Mouse (Mus musculus): ENCODE measurements around the gene Hdac4. TPM values are rescaled to one million over a fixed set of nuclear protein-coding genes. Genes with fewer than 3 reads are reported as not detected.
A peak's percentile ranks its signal among the peaks of the same experiment; 100 is the strongest.

Gene Hdac4
- polyA plus RNA-seq, 1 experiment from 2014 or later, result 10.1 TPM

DNA sequence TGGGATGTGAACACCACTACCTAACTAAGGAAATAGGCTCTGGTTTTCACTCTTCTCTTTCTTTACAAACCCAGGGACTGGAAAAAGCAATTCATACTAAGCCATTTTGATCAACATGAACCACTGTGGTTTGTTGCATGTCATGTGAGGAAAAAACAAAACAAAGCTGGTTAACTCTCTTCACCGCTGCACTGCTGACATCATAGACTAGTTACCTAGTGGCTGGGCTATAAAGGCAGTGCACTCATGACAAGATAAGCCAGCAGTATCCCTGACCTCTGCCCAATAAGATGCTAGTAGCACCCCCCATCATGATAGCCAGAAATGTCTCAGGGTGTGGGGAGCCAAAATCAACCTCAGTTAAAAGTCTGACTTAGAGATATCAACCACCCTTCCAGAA is 47.0 kb downstream of the Hdac4 start:
- Histone ChIP-seq H3K4me1 (replicated peaks) (peaks cover 28% of the 10 kb centered on the region), H3K9me3 (replicated peaks) (no peaks in the 10 kb centered on the region), H3K4me2 (no peak overlapping the region), H3K27me3 (replicated peaks) (no peaks in the 10 kb centered on the region), H3K4me3 (no peak overlapping the region), H3K36me3 (0 out of 2 replicates have a peak, but pooled peaks cover 13% of the 10 kb centered on the region), H3K27ac (ENCODE audit: poor library complexity, severe bottlenecking) (no peak overlapping the region), H3K9ac (no peak overlapping the region)
- WGBS, result 82% methylated on average over 1 of the region's 1 CpGs
- no peak for ATAC-seq (ENCODE audit: insufficient number of reproducible peaks, low FRiP score)

DNA sequence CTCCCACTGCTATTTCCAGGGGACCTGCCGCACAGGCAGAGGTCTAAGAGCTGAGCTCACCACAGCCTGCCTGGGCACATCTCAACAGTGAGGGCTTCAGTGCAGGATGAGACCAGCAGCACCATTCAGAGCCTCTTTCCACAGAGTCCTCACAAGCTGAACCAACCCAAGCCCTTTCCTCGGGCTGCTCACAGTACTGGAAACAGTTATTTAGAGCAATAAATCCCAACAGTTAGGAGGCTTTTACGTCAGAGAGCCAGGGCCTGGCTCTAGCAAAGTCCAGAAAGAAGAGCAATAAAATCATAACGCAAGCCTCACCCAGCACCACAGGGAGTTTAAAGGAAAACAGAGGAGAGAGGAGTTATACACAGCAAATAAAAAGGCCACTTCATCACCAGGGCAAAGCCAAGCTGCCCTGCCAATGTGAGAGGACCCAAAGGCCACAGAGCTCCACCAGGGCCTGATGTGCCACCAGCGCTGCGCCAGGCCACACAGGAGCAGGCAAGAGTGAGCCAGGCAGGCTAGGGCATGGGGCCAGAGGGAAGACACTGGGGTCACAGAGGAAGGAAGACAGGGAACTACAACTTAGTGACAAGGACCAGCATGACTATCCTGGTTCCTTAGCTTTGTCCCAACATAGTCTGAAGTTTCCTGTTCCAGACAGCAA is 50.5 kb downstream of the Hdac4 start:
- H3K36me3 ChIP-seq, result 0 out of 2 replicates have a peak, but pooled peaks cover 13% of the 10 kb centered on the region
- no peaks in the 10 kb centered on the region for H3K9me3 ChIP-seq (replicated peaks)
- H3K4me2 ChIP-seq, result no peak overlapping the region
- no peak overlapping the region for H3K9ac ChIP-seq
- H3K4me3 ChIP-seq, result no peak overlapping the region
- no peaks in the 10 kb centered on the region for H3K27me3 ChIP-seq (replicated peaks)
- no peak for ATAC-seq (ENCODE audit: insufficient number of reproducible peaks, low FRiP score)
- H3K4me1 ChIP-seq (replicated peaks), result peaks cover 40% of the 10 kb centered on the region
- H3K27ac ChIP-seq (ENCODE audit: poor library complexity, severe bottlenecking), result no peak overlapping the region
- WGBS, result 77% methylated on average over 6 of the region's 6 CpGs

DNA sequence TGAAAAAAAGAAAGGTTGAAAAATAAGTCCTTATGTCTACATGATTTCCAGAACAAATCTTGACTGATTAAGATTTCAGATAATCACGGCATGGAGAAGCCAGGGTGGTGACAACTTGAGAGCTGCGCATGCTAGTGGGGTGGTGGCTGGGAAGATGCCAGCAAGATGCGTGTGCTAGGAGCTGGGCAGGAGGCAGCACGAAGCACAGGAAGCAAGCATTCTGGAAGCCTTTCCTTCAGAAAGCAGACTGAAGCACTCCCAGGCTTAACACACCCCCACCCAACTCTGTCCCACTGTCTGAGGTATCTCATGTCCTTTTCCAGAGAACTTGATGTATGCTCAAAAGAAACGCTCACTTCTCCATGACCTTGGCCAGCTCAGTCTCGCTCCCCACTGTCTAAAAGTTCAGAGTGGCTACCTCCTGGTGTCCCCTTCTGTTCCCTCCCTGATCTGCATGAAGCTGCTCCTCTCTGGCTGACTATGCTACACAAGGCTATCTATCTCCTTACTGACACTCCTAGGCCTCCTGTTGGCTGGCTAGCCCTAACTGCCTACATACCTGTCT is 52.1 kb downstream of the Hdac4 start:
- no peaks in the 10 kb centered on the region for H3K27me3 ChIP-seq (replicated peaks)
- peaks cover 35% of the 10 kb centered on the region for H3K4me1 ChIP-seq (replicated peaks)
- H3K36me3 ChIP-seq, result 0 out of 2 replicates have a peak, but pooled peaks cover 13% of the 10 kb centered on the region
- no peak overlapping the region for H3K27ac ChIP-seq (ENCODE audit: poor library complexity, severe bottlenecking)
- no peak for ATAC-seq (ENCODE audit: insufficient number of reproducible peaks, low FRiP score)
- H3K9ac ChIP-seq, result no peak overlapping the region
- no peak overlapping the region for H3K4me2 ChIP-seq
- 56% methylated on average over 6 of the region's 6 CpGs for WGBS
- no peak overlapping the region for H3K4me3 ChIP-seq
- no peaks in the 10 kb centered on the region for H3K9me3 ChIP-seq (replicated peaks)

DNA sequence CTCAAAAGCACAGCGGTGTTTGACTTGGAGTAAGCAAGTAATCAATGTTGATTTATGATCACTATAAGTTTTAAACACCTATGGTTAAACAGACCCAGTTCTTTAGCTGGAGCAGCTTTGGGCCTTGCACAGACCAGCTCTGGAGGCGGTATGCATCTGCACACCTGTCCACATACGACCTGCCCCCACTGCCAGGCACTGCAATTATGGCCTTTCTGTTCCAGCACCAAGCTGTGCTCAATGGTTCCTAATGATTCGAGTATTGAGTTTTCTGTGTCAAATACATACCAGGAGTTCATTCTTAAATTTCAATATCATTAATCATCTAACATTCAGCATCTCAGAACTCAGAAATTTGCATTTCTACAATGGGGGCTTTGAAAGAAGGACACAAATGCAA is 52.7 kb downstream of the Hdac4 start:
- H3K27me3 ChIP-seq (replicated peaks), result no peaks in the 10 kb centered on the region
- no peak overlapping the region for H3K4me3 ChIP-seq
- H3K4me1 ChIP-seq (replicated peaks), result peaks cover 40% of the 10 kb centered on the region
- 85% methylated on average over 4 of the region's 4 CpGs for WGBS
- ATAC-seq (ENCODE audit: insufficient number of reproducible peaks, low FRiP score), result no peak
- H3K4me2 ChIP-seq, result no peak overlapping the region
- 0 out of 2 replicates have a peak, but pooled peaks cover 11% of the 10 kb centered on the region for H3K36me3 ChIP-seq
- no peaks in the 10 kb centered on the region for H3K9me3 ChIP-seq (replicated peaks)
- H3K27ac ChIP-seq (ENCODE audit: poor library complexity, severe bottlenecking), result no peak overlapping the region
- H3K9ac ChIP-seq, result no peak overlapping the region

DNA sequence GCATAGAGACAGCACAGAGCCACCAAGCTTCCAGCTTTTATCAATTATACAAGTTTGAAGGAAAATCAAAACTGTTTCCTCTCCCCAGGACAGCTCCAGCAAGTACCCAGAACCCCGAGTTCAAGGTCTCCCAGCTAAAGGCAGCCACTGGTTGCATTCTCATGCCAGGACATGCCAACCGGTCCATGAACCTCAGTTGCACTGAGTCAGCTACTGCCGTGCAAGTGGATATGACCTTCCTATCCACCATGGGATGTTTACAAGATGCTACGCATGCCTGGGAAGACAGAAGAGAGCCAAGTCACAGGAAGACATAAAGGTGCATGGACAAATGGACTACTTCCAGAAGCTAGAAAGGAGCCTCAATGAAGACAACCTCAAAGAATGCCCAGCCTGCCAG is 56.5 kb downstream of the Hdac4 start:
- Histone ChIP-seq H3K4me3 (no peak overlapping the region), H3K4me1 (replicated peaks) (peaks cover 47% of the 10 kb centered on the region), H3K9me3 (replicated peaks) (no peaks in the 10 kb centered on the region), H3K36me3 (no peaks in the 10 kb centered on the region), H3K27me3 (replicated peaks) (no peaks in the 10 kb centered on the region), H3K4me2 (no peak overlapping the region), H3K9ac (no peak overlapping the region), H3K27ac (ENCODE audit: poor library complexity, severe bottlenecking) (no peak overlapping the region)
- WGBS, result 89% methylated on average over 4 of the region's 4 CpGs
- no peak for ATAC-seq (ENCODE audit: insufficient number of reproducible peaks, low FRiP score)

DNA sequence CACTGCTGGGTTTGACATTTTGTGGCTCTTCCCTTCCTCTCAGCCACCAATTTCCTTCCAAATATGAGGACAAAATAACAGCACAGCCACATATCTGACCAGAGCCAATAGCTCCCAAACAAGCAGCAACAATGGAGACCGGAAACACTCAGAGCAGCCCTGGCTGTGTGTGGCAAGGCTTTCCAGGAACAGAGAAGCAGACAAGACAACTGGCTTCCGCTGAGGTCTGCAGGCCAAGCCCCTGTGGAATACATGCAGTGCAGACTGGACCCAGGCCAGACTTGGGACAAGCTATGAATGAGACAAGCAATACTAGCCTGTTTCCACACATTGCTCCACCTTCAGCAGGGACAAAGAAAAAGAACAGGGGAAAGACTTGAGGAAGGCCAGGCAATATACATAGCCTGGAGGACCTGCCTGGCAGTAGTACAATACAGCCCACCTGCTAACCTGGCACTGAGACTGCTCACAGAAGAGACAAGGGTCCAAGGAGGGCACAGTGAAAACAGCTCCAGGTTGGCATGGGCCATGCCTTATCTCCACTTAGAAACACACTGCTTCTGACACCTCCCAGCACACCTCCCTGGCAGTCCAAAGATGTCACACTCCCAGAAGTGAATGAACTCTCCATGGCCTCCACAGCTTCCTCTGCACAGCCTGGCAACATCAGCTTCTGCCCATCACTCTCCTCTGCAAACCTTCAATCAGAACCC is 58.2 kb downstream of the Hdac4 start:
- H3K27me3 ChIP-seq (replicated peaks), result no peaks in the 10 kb centered on the region
- H3K4me1 ChIP-seq (replicated peaks), result peaks cover 41% of the 10 kb centered on the region
- 59% methylated on average over 2 of the region's 2 CpGs for WGBS
- no peak overlapping the region for H3K4me2 ChIP-seq
- peak; percentile 90 for ATAC-seq (ENCODE audit: insufficient number of reproducible peaks, low FRiP score)
- peak overlapping the region; percentile 31; the same call in 1 of the 2 replicates for H3K27ac ChIP-seq (ENCODE audit: poor library complexity, severe bottlenecking)
- no peak overlapping the region for H3K4me3 ChIP-seq
- no peaks in the 10 kb centered on the region for H3K9me3 ChIP-seq (replicated peaks)
- H3K9ac ChIP-seq, result no peak overlapping the region
- H3K36me3 ChIP-seq, result no peaks in the 10 kb centered on the region

DNA sequence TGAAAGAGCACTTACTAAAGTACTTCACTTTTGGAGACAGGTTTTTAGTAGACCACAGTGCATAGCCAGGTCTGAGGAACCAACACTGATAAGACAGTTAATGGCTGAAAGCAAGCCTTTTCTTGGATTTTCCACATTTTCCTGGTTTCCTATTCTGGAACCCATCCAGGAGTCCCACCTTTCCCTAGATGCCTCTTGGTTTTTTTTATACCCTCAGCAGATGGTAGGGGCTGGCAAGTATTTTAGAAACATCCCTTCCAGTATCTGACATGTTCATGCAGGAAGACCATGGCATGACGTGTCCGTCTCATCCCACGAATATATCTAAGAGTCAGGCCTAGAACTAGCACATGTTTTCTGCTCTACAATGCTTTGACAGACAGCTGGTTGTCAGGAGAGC is 59.1 kb downstream of the Hdac4 start:
- Histone ChIP-seq H3K4me2 (no peak overlapping the region), H3K27me3 (replicated peaks) (no peaks in the 10 kb centered on the region), H3K4me1 (replicated peaks) (peaks cover 47% of the 10 kb centered on the region), H3K9me3 (replicated peaks) (no peaks in the 10 kb centered on the region), H3K9ac (no peak overlapping the region), H3K27ac (ENCODE audit: poor library complexity, severe bottlenecking) (no peak overlapping the region), H3K36me3 (no peaks in the 10 kb centered on the region), H3K4me3 (no peak overlapping the region)
- WGBS, result 80% methylated on average over 3 of the region's 3 CpGs
- ATAC-seq (ENCODE audit: insufficient number of reproducible peaks, low FRiP score), result no peak

DNA sequence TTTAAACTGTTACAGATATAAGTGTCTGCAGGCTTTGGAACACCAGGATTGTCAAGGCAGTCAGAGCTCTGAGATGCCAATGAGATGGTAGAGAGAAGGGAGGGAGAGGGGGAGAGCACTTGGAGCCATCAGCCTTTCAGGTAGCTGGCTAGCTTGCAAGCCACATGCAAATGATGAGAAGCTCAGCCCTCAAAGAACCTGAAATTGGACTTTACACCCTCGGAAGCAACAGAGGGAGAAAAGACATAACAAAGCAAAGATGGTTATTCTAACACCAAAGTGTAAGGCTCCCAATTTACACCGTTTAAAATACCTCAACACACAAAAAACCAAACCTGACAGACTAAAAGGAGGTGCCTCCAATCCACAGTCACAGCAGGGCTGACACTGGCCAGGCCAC is 63.3 kb downstream of the Hdac4 start:
- no peak overlapping the region for H3K27ac ChIP-seq (ENCODE audit: poor library complexity, severe bottlenecking)
- peaks cover 59% of the 10 kb centered on the region for H3K4me1 ChIP-seq (replicated peaks)
- WGBS, result 23% methylated on average over 2 of the region's 2 CpGs

DNA sequence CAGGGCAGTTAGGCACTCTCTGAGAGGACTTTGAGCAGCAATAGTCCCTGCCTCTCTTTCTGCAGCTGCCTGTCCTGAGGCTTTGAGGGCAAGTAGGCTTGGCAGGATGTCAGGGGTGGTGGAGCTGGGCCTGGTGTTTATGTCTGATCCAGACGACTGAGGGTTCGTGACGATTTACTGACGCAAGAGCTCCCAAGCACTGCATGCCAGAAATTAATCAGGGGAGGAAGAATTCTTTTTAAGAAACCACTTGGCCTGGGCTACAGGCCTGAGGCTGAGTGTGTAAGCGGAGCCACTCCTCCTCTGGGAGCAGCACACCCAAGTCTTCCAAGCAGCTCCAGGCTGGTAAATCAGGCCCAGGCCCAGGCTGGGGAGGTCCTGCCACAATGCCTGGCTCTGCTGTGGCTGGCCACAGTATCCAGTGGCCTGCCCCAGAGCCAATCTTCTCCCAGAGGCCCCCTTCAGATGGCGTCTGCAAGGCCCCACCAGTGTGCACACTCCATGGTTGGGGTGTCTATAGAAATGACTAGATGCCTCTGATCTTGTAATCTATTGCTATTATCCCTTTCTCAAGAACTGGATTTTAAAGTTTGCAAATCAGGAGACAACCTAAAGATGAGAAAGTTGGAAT is 64.9 kb downstream of the Hdac4 start:
- Histone ChIP-seq H3K27ac (ENCODE audit: poor library complexity, severe bottlenecking) (peak overlapping the region; percentile 46), H3K27me3 (replicated peaks) (no peaks in the 10 kb centered on the region), H3K4me3 (no peak overlapping the region), H3K9me3 (replicated peaks) (no peaks in the 10 kb centered on the region), H3K4me1 (replicated peaks) (peaks cover 48% of the 10 kb centered on the region), H3K4me2 (no peak overlapping the region), H3K36me3 (no peaks in the 10 kb centered on the region), H3K9ac (no peak overlapping the region)
- no peak; the same call in 1 of the 2 replicates for ATAC-seq (ENCODE audit: insufficient number of reproducible peaks, low FRiP score)
- WGBS, result 36% methylated on average over 6 of the region's 6 CpGs

More for the DNA sequence above, 63.3 kb downstream of the Hdac4 start:
- Histone ChIP-seq H3K9me3 (replicated peaks) (no peaks in the 10 kb centered on the region), H3K36me3 (no peaks in the 10 kb centered on the region), H3K4me2 (no peak overlapping the region), H3K9ac (no peak overlapping the region), H3K4me3 (no peak overlapping the region), H3K27me3 (replicated peaks) (no peaks in the 10 kb centered on the region)
- no peak for ATAC-seq (ENCODE audit: insufficient number of reproducible peaks, low FRiP score)

DNA sequence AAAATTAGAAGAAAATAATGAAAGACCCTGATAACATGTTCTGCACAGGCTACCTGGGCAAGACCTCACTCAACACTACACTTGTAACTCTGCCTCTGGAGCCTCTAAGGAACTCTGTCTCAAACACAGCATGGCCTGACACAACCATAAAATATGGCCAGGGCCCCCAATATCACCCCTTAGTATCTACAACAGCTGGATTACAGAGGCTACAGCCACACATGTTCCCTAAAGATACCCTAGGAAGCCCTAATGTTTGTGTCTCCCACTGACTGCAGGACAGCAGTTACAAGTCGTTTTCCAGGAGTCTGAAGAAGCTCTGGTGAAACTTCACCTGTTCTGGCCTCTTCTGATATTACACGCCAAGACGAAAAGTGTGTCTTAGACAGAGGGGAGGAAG is 65.7 kb downstream of the Hdac4 start:
- Histone ChIP-seq H3K27ac (ENCODE audit: poor library complexity, severe bottlenecking) (0 out of 2 replicates have a peak overlapping the region, but pooled peaks have one; percentile 46), H3K36me3 (no peaks in the 10 kb centered on the region), H3K4me2 (no peak overlapping the region), H3K4me3 (no peak overlapping the region), H3K4me1 (replicated peaks) (peaks cover 50% of the 10 kb centered on the region), H3K9ac (no peak overlapping the region), H3K27me3 (replicated peaks) (no peaks in the 10 kb centered on the region), H3K9me3 (replicated peaks) (no peaks in the 10 kb centered on the region)
- no peak for ATAC-seq (ENCODE audit: insufficient number of reproducible peaks, low FRiP score)
- 83% methylated on average over 3 of the region's 3 CpGs for WGBS

DNA sequence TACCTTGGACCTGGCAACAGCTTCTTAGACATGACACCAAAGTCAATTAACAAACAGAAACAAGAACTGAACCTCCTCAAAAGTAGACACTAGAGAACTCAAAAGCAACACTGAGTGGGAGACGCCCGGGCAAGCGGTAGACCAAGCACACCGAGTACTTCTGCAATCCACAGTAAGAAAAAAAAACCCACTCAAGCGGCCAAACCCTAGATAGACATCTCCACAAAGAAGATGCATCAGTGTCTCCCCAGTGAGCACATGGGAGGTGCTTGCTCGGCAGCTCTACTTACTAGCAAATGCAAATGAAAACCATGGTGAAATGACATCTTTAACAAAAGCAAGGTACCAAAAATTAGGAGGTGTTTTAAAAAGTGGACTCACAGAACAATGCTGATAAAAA is 67.7 kb downstream of the Hdac4 start:
- no peaks in the 10 kb centered on the region for H3K36me3 ChIP-seq
- peak overlapping the region; percentile 2; the same call in 1 of the 2 replicates for H3K27ac ChIP-seq (ENCODE audit: poor library complexity, severe bottlenecking)
- 82% methylated on average over 6 of the region's 6 CpGs for WGBS

More for the DNA sequence above, 67.7 kb downstream of the Hdac4 start:
- Histone ChIP-seq H3K9ac (no peak overlapping the region), H3K4me1 (replicated peaks) (peaks cover 45% of the 10 kb centered on the region), H3K4me2 (no peak overlapping the region), H3K27me3 (replicated peaks) (no peaks in the 10 kb centered on the region), H3K4me3 (no peak overlapping the region), H3K9me3 (replicated peaks) (no peaks in the 10 kb centered on the region)
- no peak for ATAC-seq (ENCODE audit: insufficient number of reproducible peaks, low FRiP score)
